Mouse (Mus musculus) midbrain, embryonic 15.5 days (tissue): Measurements from ENCODE around the gene Snx27. TPM values are rescaled to one million over a fixed set of nuclear protein-coding genes. Genes with fewer than 3 reads are reported as not detected.

ENCODE experiments used
- ATAC-seq: fragments of 200-750 bp; cut with Nextera tagmentation; replicated peaks from 2 replicates; pipeline ENCODE4 v1.8.0; 2017; ENCODE audit warnings: moderate TSS enrichment
- H3K27ac ChIP-seq: fragments of 300-500 bp; sonication (generic); 2 replicates; pipeline ENCODE4 v1.5.1; 2015; ENCODE audit warnings: mild to moderate bottlenecking, inconsistent platforms
- H3K27me3 ChIP-seq: fragments of 300-500 bp; sonication (generic); replicated peaks from 2 replicates; pipeline ENCODE4 v1.6.1; 2015; ENCODE audit warnings: inconsistent platforms
- H3K36me3 ChIP-seq: fragments of 300-500 bp; sonication (generic); replicated peaks from 2 replicates; pipeline ENCODE4 v1.6.1; 2015; ENCODE audit warnings: inconsistent platforms
- H3K4me1 ChIP-seq: fragments of 300-500 bp; sonication (generic); 2 replicates; pipeline ENCODE4 v1.6.1; 2015; ENCODE audit warnings: inconsistent platforms
- H3K4me2 ChIP-seq: fragments of 300-500 bp; sonication (generic); 2 replicates; pipeline ENCODE4 v1.6.1; 2015; ENCODE audit warnings: inconsistent platforms, mild to moderate bottlenecking, moderate library complexity
- H3K4me3 ChIP-seq: fragments of 300-500 bp; sonication (generic); 2 replicates; pipeline ENCODE4 v1.5.1; 2015; ENCODE audit warnings: mild to moderate bottlenecking, inconsistent platforms
- H3K9ac ChIP-seq: fragments of 300-500 bp; sonication (generic); 2 replicates; pipeline ENCODE4 v1.6.1; 2015; ENCODE audit warnings: mild to moderate bottlenecking, inconsistent platforms
- H3K9me3 ChIP-seq: fragments of 300-500 bp; sonication (generic); 2 replicates; pipeline ENCODE4 v1.6.1; 2016; ENCODE audit warnings: inconsistent platforms
- WGBS: fragments of 180-500 bp; shearing (Covaris S2); methylation state at CpG from one replicate; pipeline ENCODE4 v1.1.7; 2015; ENCODE audit warnings: mixed read lengths; 5-methylcytosine and 5-hydroxymethylcytosine counted together
- polyA plus RNA-seq: library from polyadenylated mRNA; unstranded; fragments of >200 nt; fragmentation: Nextera tagmentation; extraction: Ambion mirVana; gene quantifications from 2 replicates; pipeline ENCODE4 v1.2.1, GENCODE M21; 2015

The Snx27 gene
- polyA plus RNA-seq, 1 experiment from 2014 or later, result 86.4 TPM

DNA sequence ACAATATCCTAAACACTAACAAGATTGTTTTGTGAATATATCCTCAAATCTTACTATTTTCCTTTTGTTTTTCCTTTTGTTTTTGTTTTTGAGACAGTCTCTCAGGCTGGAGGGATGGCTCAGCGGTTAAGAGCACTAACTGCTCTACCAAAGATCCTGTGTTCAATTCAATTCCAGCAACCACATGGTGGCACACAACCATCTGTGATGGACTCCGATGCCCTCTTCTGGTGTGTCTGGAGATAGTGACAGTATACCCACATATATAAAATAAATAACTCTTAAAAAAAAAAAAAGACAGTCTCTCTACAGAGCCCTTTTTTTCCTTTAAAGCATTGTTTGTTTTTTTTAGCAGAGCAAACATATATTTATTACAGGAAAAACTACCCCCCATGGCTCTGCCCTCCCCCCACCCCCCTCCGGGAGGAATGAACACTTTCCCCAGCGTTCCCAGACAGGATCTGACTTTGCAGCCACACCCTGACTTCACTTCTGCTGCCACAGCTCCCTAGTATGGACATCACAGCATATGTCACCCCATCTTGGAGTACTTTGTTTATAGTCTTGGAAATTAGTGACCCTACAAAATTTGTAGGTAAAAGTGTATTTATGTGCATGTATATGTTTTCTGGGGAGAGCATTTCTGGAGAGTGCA, 18.0 kb downstream of the Snx27 start:
- H3K27ac ChIP-seq, result no peak overlapping the region
- no peak overlapping the region for H3K4me3 ChIP-seq
- 0 out of 2 replicates have a peak, but pooled peaks cover 3% of the 10 kb centered on the region for H3K36me3 ChIP-seq
- H3K9ac ChIP-seq, result no peak overlapping the region
- no peaks in the 10 kb centered on the region for H3K9me3 ChIP-seq
- no peak overlapping the region for H3K4me2 ChIP-seq
- ATAC-seq, result no peak
- H3K27me3 ChIP-seq, result no peaks in the 10 kb centered on the region
- 85% methylated on average over 4 of the region's 4 CpGs for WGBS
- H3K4me1 ChIP-seq, result no peaks in the 10 kb centered on the region

DNA sequence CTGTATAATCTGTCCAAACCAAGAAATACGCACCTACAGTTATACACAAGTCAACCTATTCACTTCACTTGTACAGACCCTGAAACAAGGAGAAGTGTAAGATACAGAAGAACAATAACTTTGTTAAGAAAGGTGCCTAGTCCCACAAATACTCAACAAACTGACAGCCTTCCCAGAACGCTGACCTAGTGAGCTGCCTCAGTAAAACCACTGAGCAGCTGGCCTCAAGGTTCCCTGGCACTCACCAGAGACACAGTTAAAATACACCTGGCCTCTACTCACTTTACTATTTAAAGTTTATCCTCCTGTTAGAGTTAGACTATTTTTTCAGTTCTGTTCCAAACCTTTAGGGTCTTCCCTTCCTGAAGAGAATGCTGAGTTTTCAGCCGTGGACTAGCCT, 19.4 kb downstream of the Snx27 start:
- Histone ChIP-seq H3K36me3 (peaks cover 8% of the 10 kb centered on the region; the same call in 1 of the 2 replicates), H3K4me2 (no peak overlapping the region), H3K27ac (no peak overlapping the region), H3K4me1 (no peaks in the 10 kb centered on the region), H3K4me3 (no peak overlapping the region), H3K9me3 (no peaks in the 10 kb centered on the region), H3K27me3 (no peaks in the 10 kb centered on the region), H3K9ac (no peak overlapping the region)
- no peak for ATAC-seq
- WGBS, result 84% methylated on average over 3 of the region's 3 CpGs

DNA sequence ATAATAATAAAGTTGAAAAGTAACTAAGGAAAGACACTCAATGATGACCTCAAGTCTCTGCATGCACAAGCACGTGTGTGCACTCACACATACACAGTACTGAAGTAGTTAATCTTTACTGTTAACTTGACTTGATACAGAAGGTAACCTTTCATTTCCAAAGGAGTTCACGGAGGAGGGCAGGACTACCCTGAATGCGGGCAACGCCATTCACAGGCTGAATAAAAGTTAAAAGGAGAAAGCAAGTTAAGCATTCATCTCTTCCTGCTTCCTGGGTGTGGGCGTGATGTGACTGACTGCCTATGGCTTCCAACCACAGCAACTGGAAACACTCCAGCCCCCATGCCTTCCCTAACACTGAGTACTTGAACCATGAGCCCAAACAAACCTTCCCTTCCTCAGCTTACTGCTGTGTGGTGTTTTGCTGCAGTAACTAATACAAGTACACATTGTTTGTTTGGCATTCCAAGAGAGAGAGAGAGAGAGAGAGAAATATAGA, 22.5 kb downstream of the Snx27 start:
- no peak overlapping the region for H3K4me2 ChIP-seq
- WGBS, result 90% methylated on average over 5 of the region's 5 CpGs
- no peaks in the 10 kb centered on the region for H3K27me3 ChIP-seq
- H3K36me3 ChIP-seq, result peaks cover 8% of the 10 kb centered on the region; the same call in 1 of the 2 replicates
- H3K4me3 ChIP-seq, result no peak overlapping the region
- no peak overlapping the region for H3K27ac ChIP-seq
- no peaks in the 10 kb centered on the region for H3K9me3 ChIP-seq
- no peak overlapping the region for H3K9ac ChIP-seq
- no peaks in the 10 kb centered on the region for H3K4me1 ChIP-seq
- ATAC-seq, result no peak

DNA sequence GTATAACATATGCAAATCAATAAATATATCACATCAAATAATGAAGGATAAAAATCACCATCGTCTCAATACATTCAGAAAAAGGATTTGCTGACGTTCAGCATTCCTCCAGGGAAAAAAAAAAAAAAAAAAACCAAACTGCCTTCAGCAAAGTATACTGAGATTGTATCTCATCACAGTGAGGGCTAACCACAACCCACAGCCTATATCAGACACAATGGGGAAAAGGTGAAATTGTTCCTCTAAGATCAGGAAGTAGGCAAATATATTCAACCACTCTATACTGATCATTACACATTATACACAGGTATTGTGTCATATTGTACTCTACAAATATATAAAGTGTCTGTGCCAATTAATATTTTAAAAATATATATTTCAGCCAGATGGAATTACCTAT, 33.5 kb downstream of the Snx27 start:
- Histone ChIP-seq H3K4me3 (no peak overlapping the region), H3K36me3 (no peaks in the 10 kb centered on the region), H3K9me3 (no peaks in the 10 kb centered on the region), H3K4me2 (no peak overlapping the region), H3K27ac (no peak overlapping the region), H3K4me1 (no peaks in the 10 kb centered on the region; the same call in 1 of the 2 replicates), H3K9ac (no peak overlapping the region), H3K27me3 (no peaks in the 10 kb centered on the region)
- ATAC-seq, result no peak
- 77% methylated on average over 2 of the region's 2 CpGs for WGBS

DNA sequence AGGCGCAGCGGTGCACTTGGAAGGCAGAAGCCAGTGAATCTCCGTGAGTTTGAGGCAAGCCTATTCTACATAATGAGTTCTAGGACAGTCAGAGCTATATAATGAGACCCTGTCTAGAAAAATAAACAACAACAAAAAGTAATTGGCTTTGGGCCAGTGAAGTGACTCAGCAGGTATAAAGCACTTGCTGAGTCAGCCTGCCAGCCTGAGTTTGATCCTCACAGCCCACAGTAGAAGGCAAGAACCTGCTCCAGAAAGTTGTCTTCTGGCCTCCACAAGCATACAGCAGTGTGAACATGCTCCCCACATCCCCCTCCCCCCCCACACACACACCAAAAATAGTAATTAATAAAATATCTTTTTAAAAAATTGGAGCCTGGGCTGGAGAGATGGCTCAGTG, 45.3 kb downstream of the Snx27 start:
- H3K9me3 ChIP-seq, result no peaks in the 10 kb centered on the region
- H3K4me3 ChIP-seq, result no peak overlapping the region
- H3K27me3 ChIP-seq, result no peaks in the 10 kb centered on the region
- no peak for ATAC-seq
- H3K4me1 ChIP-seq, result no peaks in the 10 kb centered on the region
- WGBS, result 94% methylated on average over 3 of the region's 3 CpGs
- H3K27ac ChIP-seq, result no peak overlapping the region
- H3K9ac ChIP-seq, result no peak overlapping the region
- no peaks in the 10 kb centered on the region for H3K36me3 ChIP-seq
- H3K4me2 ChIP-seq, result no peak overlapping the region

DNA sequence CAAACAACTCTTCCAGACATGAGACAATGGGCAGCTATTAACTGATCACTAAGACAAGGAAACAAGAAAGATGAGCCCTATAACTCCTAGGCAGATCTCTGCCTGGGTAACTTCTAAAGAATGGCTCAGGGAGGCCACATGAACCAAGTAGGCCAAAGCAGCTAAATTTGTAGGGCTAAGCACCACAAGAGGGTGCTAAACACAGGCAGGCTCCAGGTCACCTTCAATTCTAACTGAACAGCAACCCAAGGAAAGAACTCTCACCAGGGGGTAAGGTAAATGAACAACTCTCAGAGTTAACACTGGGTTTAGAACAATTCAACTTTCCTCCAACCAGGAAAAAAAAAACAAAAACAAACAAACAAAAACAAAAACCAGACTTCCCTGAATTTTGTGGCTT, 48.5 kb downstream of the Snx27 start:
- Histone ChIP-seq H3K9ac (no peak overlapping the region), H3K4me2 (no peak overlapping the region), H3K4me3 (no peak overlapping the region), H3K27ac (no peak overlapping the region), H3K36me3 (peaks cover 9% of the 10 kb centered on the region; the same call in 1 of the 2 replicates), H3K9me3 (no peaks in the 10 kb centered on the region), H3K27me3 (no peaks in the 10 kb centered on the region), H3K4me1 (no peaks in the 10 kb centered on the region)
- no peak for ATAC-seq

DNA sequence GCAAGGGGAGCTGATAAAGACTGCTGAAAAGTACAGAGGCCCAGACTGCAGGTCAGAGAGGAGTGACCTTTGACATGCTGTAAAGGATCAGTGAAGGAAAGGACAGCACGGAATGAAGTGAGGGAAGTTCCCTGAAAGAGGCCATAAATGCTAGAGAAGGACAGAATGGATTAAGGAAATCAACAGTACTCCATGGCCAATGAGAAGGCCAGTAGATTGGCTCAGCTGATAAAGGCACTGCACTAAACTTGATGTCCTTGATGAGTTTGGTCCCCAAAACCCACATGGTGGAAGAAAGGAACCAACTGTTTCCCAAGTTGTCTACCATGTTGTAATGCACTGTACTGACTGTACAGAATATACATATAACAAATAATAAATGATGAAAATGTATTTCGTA, 55.8 kb downstream of the Snx27 start:
- no peak overlapping the region for H3K9ac ChIP-seq
- H3K4me3 ChIP-seq, result no peak overlapping the region

GRCm38 (mm10) chr3:94506664-94507063, 75.9 kb downstream of the Snx27 start:
- H3K36me3 ChIP-seq, result peaks cover 16% of the 10 kb centered on the region; the same call in 1 of the 2 replicates
- no peak overlapping the region for H3K9ac ChIP-seq
- H3K9me3 ChIP-seq, result no peaks in the 10 kb centered on the region
- no peaks in the 10 kb centered on the region for H3K27me3 ChIP-seq
- no peak overlapping the region for H3K4me2 ChIP-seq
- no peak overlapping the region for H3K4me3 ChIP-seq
- H3K4me1 ChIP-seq, result no peaks in the 10 kb centered on the region
- WGBS, result 92% methylated on average over 1 of the region's 1 CpGs
- ATAC-seq, result no peak
- no peak overlapping the region for H3K27ac ChIP-seq

More for the DNA sequence above, 55.8 kb downstream of the Snx27 start:
- no peak for ATAC-seq
- no peaks in the 10 kb centered on the region for H3K27me3 ChIP-seq
- H3K4me1 ChIP-seq, result no peaks in the 10 kb centered on the region
- 71% methylated on average over 2 of the region's 2 CpGs for WGBS
- no peak overlapping the region for H3K27ac ChIP-seq
- no peaks in the 10 kb centered on the region for H3K9me3 ChIP-seq
- peaks cover 24% of the 10 kb centered on the region; the same call in 1 of the 2 replicates for H3K36me3 ChIP-seq
- H3K4me2 ChIP-seq, result no peak overlapping the region

- WGBS, result 77% methylated on average over 3 of the region's 3 CpGs
- Histone ChIP-seq H3K4me2 (no peak overlapping the region), H3K27ac (no peak overlapping the region), H3K9ac (no peak overlapping the region), H3K36me3 (peaks cover 11% of the 10 kb centered on the region; the same call in 1 of the 2 replicates), H3K9me3 (no peaks in the 10 kb centered on the region), H3K27me3 (no peaks in the 10 kb centered on the region), H3K4me3 (no peak overlapping the region), H3K4me1 (no peaks in the 10 kb centered on the region)
- peak; percentile 59; the same call in 1 of the 2 replicates for ATAC-seq
Measured at GRCm38 (mm10) chr3:94502243-94502642, 80.3 kb downstream of the Snx27 start.

- H3K27ac ChIP-seq, result no peak overlapping the region
- ATAC-seq, result no peak
- peaks cover 6% of the 10 kb centered on the region; the same call in 1 of the 2 replicates for H3K4me1 ChIP-seq
- no peaks in the 10 kb centered on the region for H3K9me3 ChIP-seq
- H3K27me3 ChIP-seq, result no peaks in the 10 kb centered on the region
- no peak overlapping the region for H3K4me2 ChIP-seq
- 81% methylated on average over 4 of the region's 4 CpGs for WGBS
- H3K36me3 ChIP-seq, result peaks cover 3% of the 10 kb centered on the region; the same call in 1 of the 2 replicates
- no peak overlapping the region for H3K4me3 ChIP-seq
- no peak overlapping the region for H3K9ac ChIP-seq
Measured at GRCm38 (mm10) chr3:94497162-94497561, 85.4 kb downstream of the Snx27 start.

- no peak overlapping the region for H3K4me3 ChIP-seq
- H3K27me3 ChIP-seq, result no peaks in the 10 kb centered on the region
- H3K36me3 ChIP-seq, result peaks cover 19% of the 10 kb centered on the region
- peak overlapping the region; percentile 34; the same call in 1 of the 2 replicates for H3K27ac ChIP-seq
- H3K9me3 ChIP-seq, result no peaks in the 10 kb centered on the region
- no peak for ATAC-seq
- whole genome bisulfite sequencing, result 80% methylated on average over 6 of the region's 6 CpGs
- no peak overlapping the region for H3K4me2 ChIP-seq
- H3K9ac ChIP-seq, result no peak overlapping the region
- H3K4me1 ChIP-seq, result peaks cover 71% of the 10 kb centered on the region
Measured at GRCm38 (mm10) chr3:94487581-94487980, 94.9 kb downstream of the Snx27 start.

DNA sequence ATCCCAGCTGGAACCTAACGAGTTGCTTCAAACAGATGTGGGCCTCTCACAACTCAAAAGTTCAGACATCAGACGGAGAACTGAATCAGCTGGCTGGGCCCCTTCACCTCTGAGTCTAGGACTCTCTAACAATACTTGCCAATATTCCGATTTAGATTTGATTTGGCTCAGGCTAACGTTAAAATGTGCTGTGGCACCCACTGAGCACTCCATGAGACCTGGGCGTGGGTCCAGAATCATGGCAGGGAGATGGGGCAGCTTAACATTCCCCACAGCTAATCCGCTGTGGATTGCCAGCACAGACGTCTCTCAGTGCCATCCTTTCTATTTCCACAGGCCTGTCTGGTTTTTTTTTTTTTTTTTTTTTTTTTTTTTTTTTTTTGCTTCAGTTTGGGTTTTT, 96.6 kb downstream of the Snx27 start:
- Histone ChIP-seq H3K4me1 (peaks cover 83% of the 10 kb centered on the region), H3K9me3 (no peaks in the 10 kb centered on the region), H3K27me3 (no peaks in the 10 kb centered on the region), H3K9ac (no peak overlapping the region), H3K4me3 (no peak overlapping the region), H3K27ac (peak overlapping the region; percentile 89), H3K36me3 (peaks cover 19% of the 10 kb centered on the region), H3K4me2 (no peak overlapping the region)
- ATAC-seq, result no peak
- WGBS, result 43% methylated on average over 7 of the region's 7 CpGs
